Mouse (Mus musculus): ENCODE measurements around the gene Mphosph9.

GRCm38 (mm10) chr5:124249614-124250591 lies 77.9 kb downstream of the Mphosph9 start, which contains the start of gene Pitpnm2:
- TF ChIP-seq GATA1 (IDR thresholded peaks at IDR 0.05; ENCODE audit: low read length) (no peak), TAL1 (IDR thresholded peaks at IDR 0.05; ENCODE audit: low read length) (no peak)
